In genomic region chr12:54987156-54987555, GRCm38 (mm10) we compare ENCODE assay signal across 20 mouse cellular contexts. TPM values are rescaled to one million over a fixed set of nuclear protein-coding genes. Genes with fewer than 3 reads are reported as not detected.
"Had no signal": no experiment of that assay in that cellular context is flagged by ENCODE, and none has a peak within 500 bp of the region (broad histone marks: within the 10 kb centered on the region; RNA-seq: fewer than 3 reads in every experiment).

No protein-coding gene starts in this region.

- H3K9ac ChIP-seq: limb, embryonic 12.5 days had no signal

- ATAC-seq: lung, postnatal 0 days; midbrain, embryonic 15.5 days had no signal

- H3K9me3 ChIP-seq: limb, embryonic 12.5 days; midbrain, embryonic 10.5 days; midbrain, embryonic 15.5 days; neural tube, embryonic 13.5 days had no signal

- DNase-seq: kidney, adult 8-10 months; kidney, postnatal 25 days; lung, adult 2 months; lung, postnatal 36 days; right cerebral cortex, postnatal 25 days; thymus, postnatal 4 days had no signal

- H3K36me3 ChIP-seq: midbrain, embryonic 15.5 days; neural tube, embryonic 13.5 days had no signal

- H3K27ac ChIP-seq: limb, embryonic 12.5 days had no signal

- H3K27me3 ChIP-seq: limb, embryonic 12.5 days; midbrain, embryonic 15.5 days; neural tube, embryonic 13.5 days had no signal

RNA-seq across cellular contexts. Expression of gene Gm20403, which starts 0.8 kb away (rescaled TPM):
- total RNA-seq: layer of hippocampus, postnatal 25 days; left cerebral cortex, adult 8-10 months; left cerebral cortex, postnatal 36 days; liver, adult 2 months; megakaryocyte, adult 5-6 weeks; monocyte, adult 5-6 weeks had no signal
- polyA plus RNA-seq: kidney, embryonic 16.5 days; limb, embryonic 12.5 days; liver, adult 2 months; lung, adult 2 months; lung, postnatal 0 days; midbrain, embryonic 10.5 days; midbrain, embryonic 15.5 days; neural tube, embryonic 13.5 days; small intestine, adult 2 months; stomach, embryonic 16.5 days had no signal
